In the genomic region with DNA sequence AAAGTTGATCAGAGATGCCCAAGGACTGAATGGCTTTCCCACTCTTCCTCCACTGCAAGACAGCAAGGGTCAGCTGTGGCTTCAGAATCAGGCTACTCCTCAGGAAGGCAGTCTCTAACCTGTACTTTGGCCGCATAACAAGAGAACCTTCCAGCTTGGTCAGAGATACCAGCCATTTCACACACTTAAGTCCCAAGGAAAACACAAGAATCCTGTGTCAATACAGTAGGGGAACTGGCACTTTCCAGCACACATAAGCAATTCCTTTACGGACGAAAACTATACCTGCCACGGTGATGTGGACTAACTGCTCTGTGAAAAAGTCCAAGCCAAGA, we compare ENCODE assay signal across 8 mouse cellular contexts. TPM values are rescaled to one million over a fixed set of nuclear protein-coding genes. Genes with fewer than 3 reads are reported as not detected.
DNase-seq lines count a peak whose midpoint lies in the region; ATAC-seq and TF ChIP-seq lines count a peak whose summit lies in the region.

No protein-coding gene starts in this region.

- H3K9ac ChIP-seq in neural tube, embryonic 11.5 days (ENCODE audit: low read length): no peak overlapping the region; the same call in 1 of the 2 replicates
- peak overlapping the region; percentile 97 for H3K9ac ChIP-seq in liver, embryonic 11.5 days (ENCODE audit: low read depth, low read length)

- no peak for DNase-seq in cerebellum, adult 2 months
- DNase-seq in cerebellum, adult 11-12 months: no peak
- no peak for DNase-seq in neural tube, embryonic 11.5 days (ENCODE audit: low spot score)
- no peak for DNase-seq in neural tube, embryonic 10.5 days (ENCODE audit: extremely low spot score, low spot score)
- DNase-seq in liver, embryonic 11.5 days (ENCODE audit: low spot score): no peak
- peak; percentile 57 for DNase-seq in yolk sac, embryonic 10.5 days (ENCODE audit: low spot score)
- no peak for DNase-seq in ovary, adult 18-20 months (ENCODE audit: low spot score)

- H3K9me3 ChIP-seq in neural tube, embryonic 11.5 days (ENCODE audit: control insufficient read depth, low read length): no peaks in the 10 kb centered on the region
- H3K9me3 ChIP-seq in liver, embryonic 11.5 days (ENCODE audit: control insufficient read depth, low read length): no peaks in the 10 kb centered on the region

- peaks cover 7% of the 10 kb centered on the region for H3K4me1 ChIP-seq in cerebellum, adult 2 months (ENCODE audit: control insufficient read depth, insufficient read depth, low read length)
- H3K4me1 ChIP-seq in neural tube, embryonic 11.5 days (ENCODE audit: control insufficient read depth, insufficient read depth, low read length): peaks cover 11% of the 10 kb centered on the region
- H3K4me1 ChIP-seq in liver, embryonic 11.5 days (replicated peaks; ENCODE audit: control insufficient read depth, insufficient read depth, low read length): peaks cover 36% of the 10 kb centered on the region

- no peak for TF ChIP-seq POLR2A in cerebellum, adult 2 months (IDR thresholded peaks at IDR 0.05; ENCODE audit: borderline replicate concordance, insufficient read depth, low read length)

- TF ChIP-seq CTCF in cerebellum, adult 2 months (IDR thresholded peaks at IDR 0.05; ENCODE audit: borderline replicate concordance, insufficient read depth, low read depth, low read length): no peak

- H3K36me3 ChIP-seq in neural tube, embryonic 11.5 days (ENCODE audit: control insufficient read depth, insufficient read depth, low read length): no peaks in the 10 kb centered on the region
- peaks cover 3% of the 10 kb centered on the region; the same call in 1 of the 2 replicates for H3K36me3 ChIP-seq in liver, embryonic 11.5 days (ENCODE audit: control insufficient read depth, insufficient read depth, low read length)

- H3K4me3 ChIP-seq in cerebellum, adult 2 months (replicated peaks; ENCODE audit: insufficient read depth, low read depth, low read length): peak overlapping the region; percentile 86
- peak overlapping the region; percentile 96; the same call in 1 of the 2 replicates for H3K4me3 ChIP-seq in neural tube, embryonic 11.5 days (ENCODE audit: low read depth, low read length)
- peak overlapping the region; percentile 98 for H3K4me3 ChIP-seq in liver, embryonic 11.5 days (ENCODE audit: low read depth, low read length)

- 75% methylated on average over 4 of the region's 4 CpGs for WGBS in cerebellum, adult 2 months
- 85% methylated on average over 4 of the region's 4 CpGs for WGBS in neural tube, embryonic 11.5 days
- 52% methylated on average over 4 of the region's 4 CpGs for WGBS in liver, embryonic 11.5 days

- H3K4me2 ChIP-seq in neural tube, embryonic 11.5 days (ENCODE audit: low read depth): peak overlapping the region; percentile 83
- H3K4me2 ChIP-seq in liver, embryonic 11.5 days: peak overlapping the region; percentile 89

- no peak for ATAC-seq in neural tube, embryonic 11.5 days (ENCODE audit: insufficient read depth, low FRiP score, low TSS enrichment)
- no peak for ATAC-seq in liver, embryonic 11.5 days (replicated peaks; ENCODE audit: low FRiP score)
- ATAC-seq in frontal cortex, adult (ENCODE audit: low TSS enrichment): no peak

- no peaks in the 10 kb centered on the region for H3K27me3 ChIP-seq in cerebellum, adult 2 months (ENCODE audit: control insufficient read depth, insufficient read depth, low read length)
- no peaks in the 10 kb centered on the region for H3K27me3 ChIP-seq in neural tube, embryonic 11.5 days (ENCODE audit: control insufficient read depth, insufficient read depth, low read length)
- H3K27me3 ChIP-seq in liver, embryonic 11.5 days (replicated peaks; ENCODE audit: control insufficient read depth, insufficient read depth, low read length): no peaks in the 10 kb centered on the region

- H3K27ac ChIP-seq in cerebellum, adult 2 months (ENCODE audit: insufficient read depth, low read length): no peak overlapping the region
- H3K27ac ChIP-seq in neural tube, embryonic 11.5 days (ENCODE audit: low read depth, low read length): no peak overlapping the region
- peak overlapping the region; percentile 93 for H3K27ac ChIP-seq in liver, embryonic 11.5 days (ENCODE audit: low read depth, low read length)

RNA-seq across cellular contexts. Expression of gene Rab5c, which starts 1.3 kb away (rescaled TPM):
- 186 and 187 TPM in 2 replicates for polyA plus RNA-seq in cerebellum, adult 2 months (2012; rRNA removed)
- 58.8 and 63.3 TPM in 2 replicates for polyA plus RNA-seq in neural tube, embryonic 11.5 days (2014; fragmentation: Nextera tagmentation; extraction: Ambion mirVana)
- polyA plus RNA-seq in liver, embryonic 11.5 days (2014; fragmentation: Nextera tagmentation; extraction: Ambion mirVana): 51.2 TPM in 2 replicates

RNA-seq across cellular contexts. Expression of gene Kcnh4, which starts 23.0 kb away (rescaled TPM):
- polyA plus RNA-seq in cerebellum, adult 2 months (2012; rRNA removed): 0.38 and 0.49 TPM in 2 replicates
- 2.2 and 2.4 TPM in 2 replicates for polyA plus RNA-seq in neural tube, embryonic 11.5 days (2014; fragmentation: Nextera tagmentation; extraction: Ambion mirVana)
- polyA plus RNA-seq in liver, embryonic 11.5 days (2014; fragmentation: Nextera tagmentation; extraction: Ambion mirVana): not detected in 2 replicates

RNA-seq across cellular contexts. Expression of gene Hspb9, which starts 23.1 kb away (rescaled TPM):
- polyA plus RNA-seq in cerebellum, adult 2 months (2012; rRNA removed): not detected in 2 replicates
- not detected in 2 replicates for polyA plus RNA-seq in neural tube, embryonic 11.5 days (2014; fragmentation: Nextera tagmentation; extraction: Ambion mirVana)
- polyA plus RNA-seq in liver, embryonic 11.5 days (2014; fragmentation: Nextera tagmentation; extraction: Ambion mirVana): 0.27 and 0.30 TPM in 2 replicates

RNA-seq across cellular contexts. Expression of gene Kat2a, which starts 24.4 kb away (rescaled TPM):
- 55.2 and 56.4 TPM in 2 replicates for polyA plus RNA-seq in cerebellum, adult 2 months (2012; rRNA removed)
- 61.3 and 66.4 TPM in 2 replicates for polyA plus RNA-seq in neural tube, embryonic 11.5 days (2014; fragmentation: Nextera tagmentation; extraction: Ambion mirVana)
- polyA plus RNA-seq in liver, embryonic 11.5 days (2014; fragmentation: Nextera tagmentation; extraction: Ambion mirVana): 66.3 and 75.7 TPM in 2 replicates

RNA-seq across cellular contexts. Expression of gene Hcrt, which starts 26.0 kb away (rescaled TPM):
- 0.22 TPM in 1 of 2 replicates, not detected in the other for polyA plus RNA-seq in cerebellum, adult 2 months (2012; rRNA removed)
- polyA plus RNA-seq in neural tube, embryonic 11.5 days (2014; fragmentation: Nextera tagmentation; extraction: Ambion mirVana): not detected in 2 replicates
- not detected in 2 replicates for polyA plus RNA-seq in liver, embryonic 11.5 days (2014; fragmentation: Nextera tagmentation; extraction: Ambion mirVana)
